Mouse (Mus musculus): ENCODE results near the gene Sdk2. TPM values are rescaled to one million over a fixed set of nuclear protein-coding genes. Genes with fewer than 3 reads are reported as not detected.

Sdk2 gene
- polyA plus RNA-seq, 1 experiment from 2014 or later, result 7.1 TPM

GRCm38 (mm10) chr11:113798011-113798410 lies 268.8 kb downstream of the Sdk2 start:
- Histone ChIP-seq H3K9ac (replicated peaks) (no peak overlapping the region), H3K4me1 (peaks cover 47% of the 10 kb centered on the region), H3K4me2 (replicated peaks) (no peak overlapping the region), H3K27me3 (peaks cover 5% of the 10 kb centered on the region; the same call in 1 of the 2 replicates), H3K9me3 (no peaks in the 10 kb centered on the region), H3K36me3 (peaks cover 3% of the 10 kb centered on the region), H3K27ac (replicated peaks) (peak overlapping the region; percentile 61), H3K4me3 (no peak overlapping the region)
- 73% methylated on average over 6 of the region's 6 CpGs for WGBS
- ATAC-seq (ENCODE audit: low FRiP score, low read depth), result no peak

GRCm38 (mm10) chr11:113797014-113797983 lies 269.5 kb downstream of the Sdk2 start:
- peaks cover 5% of the 10 kb centered on the region for H3K27me3 ChIP-seq
- peak overlapping the region; percentile 24; the same call in 1 of the 2 replicates for H3K9ac ChIP-seq (replicated peaks)
- H3K36me3 ChIP-seq, result peaks cover 6% of the 10 kb centered on the region
- 64% methylated on average over 19 of the region's 19 CpGs for WGBS
- H3K4me3 ChIP-seq, result no peak overlapping the region
- H3K27ac ChIP-seq (replicated peaks), result peak overlapping the region; percentile 61
- H3K9me3 ChIP-seq, result no peaks in the 10 kb centered on the region
- peak; percentile 48; the same call in 1 of the 2 replicates for ATAC-seq (ENCODE audit: low FRiP score, low read depth)
- H3K4me1 ChIP-seq, result peaks cover 40% of the 10 kb centered on the region
- no peak overlapping the region for H3K4me2 ChIP-seq (replicated peaks)

- H3K36me3 ChIP-seq, result peaks cover 6% of the 10 kb centered on the region
- H3K27ac ChIP-seq (replicated peaks), result 0 out of 2 replicates have a peak overlapping the region, but pooled peaks have one; percentile 20
- H3K4me1 ChIP-seq, result peaks cover 50% of the 10 kb centered on the region
- 86% methylated on average over 12 of the region's 12 CpGs for WGBS
- peaks cover 3% of the 10 kb centered on the region; the same call in 1 of the 2 replicates for H3K27me3 ChIP-seq
- no peak for ATAC-seq (ENCODE audit: low FRiP score, low read depth)
- H3K9ac ChIP-seq (replicated peaks), result no peak overlapping the region
- no peak overlapping the region for H3K4me3 ChIP-seq
- no peak overlapping the region for H3K4me2 ChIP-seq (replicated peaks)
- H3K9me3 ChIP-seq, result no peaks in the 10 kb centered on the region
Measured at GRCm38 (mm10) chr11:113795846-113796245, 271.0 kb downstream of the Sdk2 start.

- Histone ChIP-seq H3K9me3 (no peaks in the 10 kb centered on the region), H3K27me3 (peaks cover 3% of the 10 kb centered on the region; the same call in 1 of the 2 replicates), H3K4me1 (peaks cover 44% of the 10 kb centered on the region), H3K4me3 (no peak overlapping the region), H3K4me2 (replicated peaks) (peak overlapping the region; percentile 13; the same call in 1 of the 2 replicates), H3K9ac (replicated peaks) (0 out of 2 replicates have a peak overlapping the region, but pooled peaks have one; percentile 26), H3K36me3 (peaks cover 6% of the 10 kb centered on the region), H3K27ac (replicated peaks) (peak overlapping the region; percentile 70)
- WGBS, result 31% methylated on average over 16 of the region's 16 CpGs
- ATAC-seq (ENCODE audit: low FRiP score, low read depth), result peak; percentile 72
Measured at GRCm38 (mm10) chr11:113791357-113792215, 275.3 kb downstream of the Sdk2 start.

GRCm38 (mm10) chr11:113789101-113789500 lies 277.7 kb downstream of the Sdk2 start:
- peaks cover 6% of the 10 kb centered on the region for H3K36me3 ChIP-seq
- no peak overlapping the region for H3K9ac ChIP-seq (replicated peaks)
- peaks cover 60% of the 10 kb centered on the region for H3K4me1 ChIP-seq
- H3K27me3 ChIP-seq, result peaks cover 3% of the 10 kb centered on the region; the same call in 1 of the 2 replicates
- ATAC-seq (ENCODE audit: low FRiP score, low read depth), result no peak
- no peaks in the 10 kb centered on the region for H3K9me3 ChIP-seq
- H3K4me2 ChIP-seq (replicated peaks), result no peak overlapping the region
- H3K4me3 ChIP-seq, result no peak overlapping the region
- H3K27ac ChIP-seq (replicated peaks), result no peak overlapping the region
- 50% methylated on average over 1 of the region's 1 CpGs for WGBS

GRCm38 (mm10) chr11:113788183-113788789 lies 278.6 kb downstream of the Sdk2 start:
- Histone ChIP-seq H3K9me3 (no peaks in the 10 kb centered on the region), H3K36me3 (peaks cover 5% of the 10 kb centered on the region), H3K27ac (replicated peaks) (no peak overlapping the region), H3K9ac (replicated peaks) (no peak overlapping the region), H3K4me3 (no peak overlapping the region), H3K4me2 (replicated peaks) (no peak overlapping the region), H3K27me3 (peaks cover 3% of the 10 kb centered on the region; the same call in 1 of the 2 replicates), H3K4me1 (peaks cover 60% of the 10 kb centered on the region)
- ATAC-seq (ENCODE audit: low FRiP score, low read depth), result no peak
- 86% methylated on average over 2 of the region's 2 CpGs for WGBS

GRCm38 (mm10) chr11:113787432-113788182 lies 279.2 kb downstream of the Sdk2 start:
- H3K4me2 ChIP-seq (replicated peaks), result 0 out of 2 replicates have a peak overlapping the region, but pooled peaks have one; percentile 51
- no peak for ATAC-seq (ENCODE audit: low FRiP score, low read depth)
- no peaks in the 10 kb centered on the region for H3K9me3 ChIP-seq
- peaks cover 1% of the 10 kb centered on the region; the same call in 1 of the 2 replicates for H3K27me3 ChIP-seq
- peaks cover 60% of the 10 kb centered on the region for H3K4me1 ChIP-seq
- WGBS, result 73% methylated on average over 13 of the region's 13 CpGs
- H3K36me3 ChIP-seq, result no peaks in the 10 kb centered on the region
- no peak overlapping the region for H3K4me3 ChIP-seq
- H3K27ac ChIP-seq (replicated peaks), result peak overlapping the region; percentile 98
- H3K9ac ChIP-seq (replicated peaks), result no peak overlapping the region

- ATAC-seq (ENCODE audit: low FRiP score, low read depth), result no peak
- H3K9ac ChIP-seq (replicated peaks), result no peak overlapping the region
- 87% methylated on average over 11 of the region's 11 CpGs for WGBS
- H3K36me3 ChIP-seq, result no peaks in the 10 kb centered on the region
- no peaks in the 10 kb centered on the region for H3K27me3 ChIP-seq
- H3K4me1 ChIP-seq, result peaks cover 61% of the 10 kb centered on the region
- no peak overlapping the region for H3K4me3 ChIP-seq
- H3K9me3 ChIP-seq, result no peaks in the 10 kb centered on the region
- peak overlapping the region; percentile 51 for H3K4me2 ChIP-seq (replicated peaks)
- H3K27ac ChIP-seq (replicated peaks), result peak overlapping the region; percentile 98
Measured at GRCm38 (mm10) chr11:113787009-113787408, 279.8 kb downstream of the Sdk2 start.

GRCm38 (mm10) chr11:113786395-113786794 lies 280.5 kb downstream of the Sdk2 start:
- Histone ChIP-seq H3K27ac (replicated peaks) (peak overlapping the region; percentile 98), H3K4me1 (peaks cover 60% of the 10 kb centered on the region), H3K36me3 (no peaks in the 10 kb centered on the region), H3K9me3 (no peaks in the 10 kb centered on the region), H3K4me2 (replicated peaks) (peak overlapping the region; percentile 51), H3K4me3 (peak overlapping the region; percentile 33), H3K27me3 (no peaks in the 10 kb centered on the region), H3K9ac (replicated peaks) (peak overlapping the region; percentile 55)
- WGBS, result 45% methylated on average over 4 of the region's 4 CpGs
- ATAC-seq (ENCODE audit: low FRiP score, low read depth), result no peak

GRCm38 (mm10) chr11:113785406-113786171 lies 281.3 kb downstream of the Sdk2 start:
- peak overlapping the region; percentile 55 for H3K9ac ChIP-seq (replicated peaks)
- peak overlapping the region; percentile 33 for H3K4me3 ChIP-seq
- peak; percentile 92 for ATAC-seq (ENCODE audit: low FRiP score, low read depth)
- H3K4me2 ChIP-seq (replicated peaks), result peak overlapping the region; percentile 51
- H3K9me3 ChIP-seq, result no peaks in the 10 kb centered on the region
- H3K36me3 ChIP-seq, result no peaks in the 10 kb centered on the region
- H3K27me3 ChIP-seq, result no peaks in the 10 kb centered on the region
- peak overlapping the region; percentile 98 for H3K27ac ChIP-seq (replicated peaks)
- peaks cover 53% of the 10 kb centered on the region for H3K4me1 ChIP-seq
- 0% methylated on average over 19 of the region's 19 CpGs for WGBS

Data from midbrain, embryonic 12.5 days (tissue).